Mouse (Mus musculus) C2C12 (cell line): ENCODE data around the gene Wipf2.

Source experiments
- CEBPB ChIP-seq: IDR thresholded peaks from one replicate; pipeline ENCODE4 v1.6.1; 2011; ENCODE audit warnings: low read depth, mild to moderate bottlenecking, control low read depth, moderate library complexity
- CTCF ChIP-seq: IDR thresholded peaks from one replicate; pipeline ENCODE4 v1.5.1; 2011; ENCODE audit not compliant: control insufficient read depth, insufficient read depth, insufficient read length
- FOSL1 ChIP-seq: IDR thresholded peaks from one replicate; pipeline ENCODE4 v1.8.0; 2011; ENCODE audit warnings: mild to moderate bottlenecking, low read length; ENCODE audit not compliant: poor library complexity, insufficient read depth, severe bottlenecking
- MAX ChIP-seq: IDR thresholded peaks from one replicate; pipeline ENCODE4 v1.6.1; 2011; ENCODE audit warnings: mild to moderate bottlenecking, control low read depth
- MYOD1 ChIP-seq: IDR thresholded peaks from one replicate; pipeline ENCODE4 v1.6.1; 2011; ENCODE audit warnings: low read depth; ENCODE audit not compliant: control insufficient read depth, insufficient read length
- MYOG ChIP-seq: IDR thresholded peaks from one replicate; pipeline ENCODE4 v1.6.1; 2011; ENCODE audit not compliant: control insufficient read depth, insufficient read length; ENCODE audit errors: extremely low read depth
- USF1 ChIP-seq: IDR thresholded peaks from one replicate; pipeline ENCODE4 v1.6.1; 2011; ENCODE audit warnings: low read depth, mild to moderate bottlenecking, control low read depth, moderate library complexity

DNA sequence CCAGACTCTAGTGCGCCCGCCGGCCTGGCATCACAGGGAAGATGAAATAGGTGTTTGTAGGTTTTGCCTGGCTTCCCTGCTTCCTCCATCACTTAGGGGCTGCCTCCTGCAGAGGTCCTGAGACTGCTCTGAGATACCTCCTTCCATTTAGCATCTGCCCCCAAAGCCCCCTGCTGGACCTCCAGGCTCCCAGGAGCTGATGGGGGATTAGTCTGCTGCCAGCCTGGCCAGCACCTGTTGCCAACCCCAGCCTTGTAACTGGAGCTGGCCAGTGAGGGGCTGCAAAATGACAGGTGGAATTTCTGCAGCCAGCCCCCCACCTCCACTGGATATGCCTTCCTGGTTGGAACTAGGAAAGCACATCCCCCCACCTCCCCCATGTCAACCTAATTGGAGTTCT is 77.3 kb downstream of the Wipf2 start:
- TF ChIP-seq CTCF (no peak), CEBPB (no peak), MAX (no peak), MYOG (no peak), USF1 (no peak), MYOD1 (peak; percentile 54), FOSL1 (no peak)
